Mouse (Mus musculus) heart, embryonic 11.5 days (tissue): Measurements from ENCODE around the gene Sorcs3. TPM values are rescaled to one million over a fixed set of nuclear protein-coding genes. Genes with fewer than 3 reads are reported as not detected.

ENCODE experiments used
- ATAC-seq: fragments of 200-750 bp; cut with Nextera tagmentation; replicated peaks from 2 replicates; pipeline ENCODE4 v1.8.0; 2017; ENCODE audit warnings: moderate library complexity; ENCODE audit not compliant: insufficient number of reproducible peaks, low FRiP score, low TSS enrichment
- H3K27ac ChIP-seq: fragments of 300-500 bp; sonication (generic); 2 replicates; pipeline ENCODE4 v1.5.1; 2014; ENCODE audit warnings: mild to moderate bottlenecking, low read depth, low read length
- H3K27me3 ChIP-seq: fragments of 300-500 bp; sonication (generic); 2 replicates; pipeline ENCODE4 v1.6.1; 2014; ENCODE audit warnings: mild to moderate bottlenecking, low read length, mixed read lengths; ENCODE audit not compliant: control insufficient read depth, insufficient read depth
- H3K36me3 ChIP-seq: fragments of 300-500 bp; sonication (generic); 2 replicates; pipeline ENCODE4 v1.6.1; 2014; ENCODE audit warnings: mild to moderate bottlenecking, low read length, moderate library complexity, mixed read lengths; ENCODE audit not compliant: control insufficient read depth, insufficient read depth
- H3K4me1 ChIP-seq: fragments of 300-500 bp; sonication (generic); 2 replicates; pipeline ENCODE4 v1.6.1; 2014; ENCODE audit warnings: low read length; ENCODE audit not compliant: control insufficient read depth, insufficient read depth
- H3K4me2 ChIP-seq: fragments of 300-500 bp; sonication (generic); 2 replicates; pipeline ENCODE4 v1.6.1; 2014; ENCODE audit warnings: mild to moderate bottlenecking, moderate library complexity
- H3K4me3 ChIP-seq: fragments of 300-500 bp; sonication (generic); 2 replicates; pipeline ENCODE4 v1.5.1; 2014; ENCODE audit warnings: low read depth, low read length
- H3K9ac ChIP-seq: fragments of 300-500 bp; sonication (generic); 2 replicates; pipeline ENCODE4 v1.6.1; 2014; ENCODE audit warnings: mild to moderate bottlenecking, low read depth, low read length, moderate library complexity
- H3K9me3 ChIP-seq: fragments of 300-500 bp; sonication (generic); replicated peaks from 2 replicates; pipeline ENCODE4 v1.6.1; 2016; ENCODE audit warnings: low read length; ENCODE audit not compliant: control insufficient read depth
- WGBS: fragments of 180-500 bp; shearing (Covaris S2); extraction: QIAGEN DNeasy Blood & Tissue Kit; methylation state at CpG from one replicate; pipeline ENCODE4 v1.1.7; 2014; ENCODE audit not compliant: insufficient replicate concordance; 5-methylcytosine and 5-hydroxymethylcytosine counted together
- polyA plus RNA-seq: library from polyadenylated mRNA; unstranded; fragments of >200 nt; fragmentation: Nextera tagmentation; extraction: Ambion mirVana; gene quantifications from 2 replicates; pipeline ENCODE4 v1.2.1, GENCODE M21; 2014

The Sorcs3 gene
- polyA plus RNA-seq, 1 experiment from 2014 or later = 0.44 TPM

GRCm38 (mm10) chr19:48300440-48301231 is 94.8 kb downstream of the Sorcs3 start:
- no peak overlapping the region for H3K27ac ChIP-seq
- H3K9ac ChIP-seq = no peak overlapping the region
- no peaks in the 10 kb centered on the region for H3K9me3 ChIP-seq
- ATAC-seq = no peak
- H3K4me1 ChIP-seq = no peaks in the 10 kb centered on the region
- no peaks in the 10 kb centered on the region for H3K27me3 ChIP-seq
- no peak overlapping the region for H3K4me3 ChIP-seq
- 64% methylated on average over 14 of the region's 14 CpGs for WGBS
- H3K4me2 ChIP-seq = no peak overlapping the region
- H3K36me3 ChIP-seq = no peaks in the 10 kb centered on the region

GRCm38 (mm10) chr19:48301300-48301699 is 95.5 kb downstream of the Sorcs3 start:
- H3K4me1 ChIP-seq = no peaks in the 10 kb centered on the region
- no peak overlapping the region for H3K27ac ChIP-seq
- no peaks in the 10 kb centered on the region for H3K36me3 ChIP-seq
- ATAC-seq = no peak
- no peak overlapping the region for H3K4me2 ChIP-seq
- H3K9ac ChIP-seq = no peak overlapping the region
- 63% methylated on average over 3 of the region's 3 CpGs for WGBS
- no peak overlapping the region for H3K4me3 ChIP-seq
- H3K27me3 ChIP-seq = no peaks in the 10 kb centered on the region
- no peaks in the 10 kb centered on the region for H3K9me3 ChIP-seq

GRCm38 (mm10) chr19:48308341-48308740 is 102.5 kb downstream of the Sorcs3 start:
- H3K4me3 ChIP-seq = no peak overlapping the region
- 75% methylated on average over 8 of the region's 8 CpGs for WGBS
- H3K27me3 ChIP-seq = no peaks in the 10 kb centered on the region
- no peak for ATAC-seq
- H3K9ac ChIP-seq = no peak overlapping the region
- no peak overlapping the region for H3K4me2 ChIP-seq
- no peaks in the 10 kb centered on the region for H3K4me1 ChIP-seq
- no peak overlapping the region for H3K27ac ChIP-seq
- no peaks in the 10 kb centered on the region for H3K9me3 ChIP-seq
- H3K36me3 ChIP-seq = no peaks in the 10 kb centered on the region

GRCm38 (mm10) chr19:48309531-48310337 is 103.9 kb downstream of the Sorcs3 start:
- no peak for ATAC-seq
- H3K9ac ChIP-seq = no peak overlapping the region
- no peaks in the 10 kb centered on the region for H3K36me3 ChIP-seq
- H3K9me3 ChIP-seq = no peaks in the 10 kb centered on the region
- no peak overlapping the region for H3K4me3 ChIP-seq
- no peaks in the 10 kb centered on the region for H3K27me3 ChIP-seq
- no peak overlapping the region for H3K4me2 ChIP-seq
- 77% methylated on average over 15 of the region's 15 CpGs for WGBS
- H3K4me1 ChIP-seq = no peaks in the 10 kb centered on the region
- no peak overlapping the region for H3K27ac ChIP-seq

GRCm38 (mm10) chr19:48310338-48310710 is 104.5 kb downstream of the Sorcs3 start:
- ATAC-seq = no peak
- WGBS = 84% methylated on average over 6 of the region's 6 CpGs
- no peaks in the 10 kb centered on the region for H3K27me3 ChIP-seq
- H3K27ac ChIP-seq = no peak overlapping the region
- H3K4me2 ChIP-seq = no peak overlapping the region
- H3K9me3 ChIP-seq = no peaks in the 10 kb centered on the region
- H3K4me1 ChIP-seq = no peaks in the 10 kb centered on the region
- no peak overlapping the region for H3K9ac ChIP-seq
- H3K36me3 ChIP-seq = no peaks in the 10 kb centered on the region
- no peak overlapping the region for H3K4me3 ChIP-seq

- H3K9ac ChIP-seq = no peak overlapping the region
- no peak overlapping the region for H3K4me3 ChIP-seq
- no peaks in the 10 kb centered on the region for H3K36me3 ChIP-seq
- no peak for ATAC-seq
- no peaks in the 10 kb centered on the region for H3K9me3 ChIP-seq
- H3K4me1 ChIP-seq = no peaks in the 10 kb centered on the region
- H3K4me2 ChIP-seq = no peak overlapping the region
- H3K27ac ChIP-seq = no peak overlapping the region
- 81% methylated on average over 9 of the region's 9 CpGs for WGBS
- no peaks in the 10 kb centered on the region for H3K27me3 ChIP-seq
These were observed 108.0 kb downstream of the Sorcs3 start for GRCm38 (mm10) chr19:48313776-48314175.

- Histone ChIP-seq H3K4me1 (no peaks in the 10 kb centered on the region), H3K9ac (no peak overlapping the region), H3K27me3 (no peaks in the 10 kb centered on the region), H3K36me3 (no peaks in the 10 kb centered on the region), H3K9me3 (no peaks in the 10 kb centered on the region), H3K4me3 (no peak overlapping the region), H3K27ac (no peak overlapping the region), H3K4me2 (no peak overlapping the region)
- 71% methylated on average over 6 of the region's 6 CpGs for WGBS
- no peak for ATAC-seq
These were observed 121.3 kb downstream of the Sorcs3 start for GRCm38 (mm10) chr19:48327115-48327514.

GRCm38 (mm10) chr19:48328171-48328570 is 122.3 kb downstream of the Sorcs3 start:
- 81% methylated on average over 8 of the region's 8 CpGs for WGBS
- ATAC-seq = no peak
- Histone ChIP-seq H3K27ac (no peak overlapping the region), H3K4me1 (peaks cover 4% of the 10 kb centered on the region; the same call in 1 of the 2 replicates), H3K36me3 (no peaks in the 10 kb centered on the region), H3K9me3 (no peaks in the 10 kb centered on the region), H3K27me3 (no peaks in the 10 kb centered on the region), H3K4me2 (no peak overlapping the region), H3K4me3 (no peak overlapping the region), H3K9ac (no peak overlapping the region)
